Mouse (Mus musculus): ENCODE data around the gene Ube2j2. TPM values are rescaled to one million over a fixed set of nuclear protein-coding genes. Genes with fewer than 3 reads are reported as not detected.

Ube2j2 gene
- polyA plus RNA-seq, 1 experiment from 2014 or later: 98.6 TPM

DNA sequence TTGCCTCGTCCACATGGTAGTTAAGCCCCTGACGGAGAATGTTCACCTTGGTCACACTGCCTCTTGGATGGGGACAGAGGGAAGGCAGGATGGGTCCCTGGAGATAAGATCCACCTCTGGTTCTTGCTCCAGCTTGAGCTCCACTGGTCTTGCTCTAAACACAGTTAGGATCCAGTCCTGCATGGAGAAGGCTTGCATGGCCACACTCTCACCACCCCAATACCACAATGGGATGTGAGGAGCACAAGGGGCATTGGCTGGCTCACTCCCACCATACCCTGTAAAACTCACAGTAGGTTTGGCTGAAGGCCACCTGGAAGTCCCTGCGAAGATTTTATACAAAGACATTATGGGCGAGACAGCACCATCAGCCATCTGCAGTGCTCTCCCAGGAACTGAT lies 34.9 kb upstream of the Ube2j2 start:
- 81% methylated on average over 4 of the region's 4 CpGs for WGBS
- Histone ChIP-seq H3K27ac (replicated peaks in 1 of 2; ENCODE audit: control insufficient read depth in 1 of 2, insufficient read depth in 1 of 2, low read depth in 2 of 2, low read length in 2 of 2) (no peak overlapping the region), H3K36me3 (ENCODE audit: control insufficient read depth, insufficient read depth, low read length) (peaks cover 26% of the 10 kb centered on the region), H3K4me1 (ENCODE audit: control insufficient read depth in 2 of 2, insufficient read depth in 2 of 2, low read length in 2 of 2) (no peaks in the 10 kb centered on the region), H3K9me3 (ENCODE audit: control insufficient read depth, low read length) (no peaks in the 10 kb centered on the region), H3K27me3 (ENCODE audit: control insufficient read depth, insufficient read depth, low read length) (no peaks in the 10 kb centered on the region), H3K4me3 (ENCODE audit: control insufficient read depth in 1 of 2, insufficient read depth in 1 of 2, low read depth in 1 of 2, low read length in 2 of 2) (no peak overlapping the region), H3K4me2 (ENCODE audit: low read length) (no peak overlapping the region), H3K9ac (ENCODE audit: low read length) (no peak overlapping the region)
- ATAC-seq (ENCODE audit: insufficient number of reproducible peaks, insufficient read depth, low FRiP score, low read depth): no peak

DNA sequence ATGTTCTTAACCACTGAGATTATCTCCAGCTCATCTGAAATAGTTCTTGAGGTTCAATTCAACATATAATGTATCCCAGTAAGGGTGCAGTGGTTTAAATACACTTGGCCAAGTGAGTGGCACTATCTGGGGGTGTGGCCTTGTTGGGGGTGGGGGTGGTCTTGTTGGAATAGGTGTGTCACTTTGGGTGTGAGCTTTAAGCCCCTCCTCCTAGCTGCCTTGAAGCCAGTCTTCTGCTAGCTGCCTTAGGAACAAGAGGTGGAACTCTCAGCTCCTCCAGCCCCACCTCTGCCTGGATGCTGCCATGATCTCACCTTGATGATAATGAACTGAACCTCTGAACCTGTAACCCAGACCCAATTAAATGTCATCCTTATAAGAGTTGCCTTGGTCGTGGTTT lies 11.6 kb upstream of the Ube2j2 start:
- Histone ChIP-seq H3K27me3 (ENCODE audit: control insufficient read depth, insufficient read depth, low read length) (peaks cover 5% of the 10 kb centered on the region), H3K4me2 (ENCODE audit: low read length) (no peak overlapping the region), H3K36me3 (ENCODE audit: control insufficient read depth, insufficient read depth, low read length) (no peaks in the 10 kb centered on the region), H3K4me1 (ENCODE audit: control insufficient read depth in 2 of 2, insufficient read depth in 2 of 2, low read length in 2 of 2) (no peaks in the 10 kb centered on the region), H3K4me3 (ENCODE audit: control insufficient read depth in 1 of 2, insufficient read depth in 1 of 2, low read depth in 1 of 2, low read length in 2 of 2) (no peak overlapping the region), H3K27ac (replicated peaks in 1 of 2; ENCODE audit: control insufficient read depth in 1 of 2, insufficient read depth in 1 of 2, low read depth in 2 of 2, low read length in 2 of 2) (no peak overlapping the region), H3K9me3 (ENCODE audit: control insufficient read depth, low read length) (no peaks in the 10 kb centered on the region), H3K9ac (ENCODE audit: low read length) (no peak overlapping the region)
- ATAC-seq (ENCODE audit: insufficient number of reproducible peaks, insufficient read depth, low FRiP score, low read depth): no peak
- WGBS: 76% methylated on average over 1 of the region's 1 CpGs

DNA sequence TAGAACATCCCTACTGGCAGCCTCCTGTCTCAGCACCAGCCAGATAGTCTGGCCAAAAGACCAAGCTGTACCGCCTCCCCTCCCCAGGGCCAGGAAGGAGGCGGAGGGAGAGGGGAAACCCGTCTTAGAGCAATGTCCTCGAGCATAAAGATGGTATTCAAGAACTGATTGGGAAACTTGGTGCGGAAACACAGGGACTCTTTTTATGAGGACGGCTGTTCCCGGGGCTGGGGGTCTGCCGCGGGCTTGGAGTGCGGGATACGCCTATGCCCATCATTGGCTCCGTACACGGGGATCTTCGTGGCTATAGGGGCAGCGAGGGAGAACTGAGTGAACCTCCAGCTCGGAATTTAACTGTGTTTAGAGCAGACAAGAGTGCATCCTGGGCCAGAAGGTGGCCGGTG lies 580 bp upstream of the Ube2j2 start:
- peaks cover 20% of the 10 kb centered on the region for H3K36me3 ChIP-seq (ENCODE audit: control insufficient read depth, insufficient read depth, low read length)
- ATAC-seq (ENCODE audit: insufficient number of reproducible peaks, insufficient read depth, low FRiP score, low read depth): no peak; the same call in 1 of the 2 replicates
- 2% methylated on average over 17 of the region's 17 CpGs for WGBS

DNA sequence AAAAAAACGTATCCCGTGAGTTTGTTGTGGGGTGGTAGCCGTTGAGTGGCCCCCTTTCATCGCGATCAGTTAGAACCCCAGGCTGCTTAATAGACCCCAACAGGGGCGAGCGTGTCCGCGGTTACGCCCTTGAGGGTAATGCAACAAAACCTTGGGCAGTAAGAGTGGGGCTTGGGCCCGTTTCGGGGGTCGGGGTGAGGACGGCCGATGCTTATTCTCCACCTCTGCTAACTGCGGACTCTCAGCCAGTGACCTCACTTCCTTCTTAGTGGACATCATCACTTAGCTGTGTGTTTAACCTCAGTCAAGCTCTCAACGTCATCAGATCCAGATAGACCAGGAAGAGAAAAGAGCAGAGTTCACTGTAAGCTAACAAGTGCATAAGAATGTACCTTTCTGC lies 640 bp downstream of the Ube2j2 start:
- Histone ChIP-seq H3K9me3 (ENCODE audit: control insufficient read depth, low read length) (no peaks in the 10 kb centered on the region), H3K27ac (replicated peaks in 1 of 2; ENCODE audit: control insufficient read depth in 1 of 2, insufficient read depth in 1 of 2, low read depth in 2 of 2, low read length in 2 of 2) (peak overlapping the region in 1 of 2 experiments; percentile 80; a peak in 2 of 4 replicates), H3K9ac (ENCODE audit: low read length) (peak overlapping the region; percentile 91), H3K4me1 (ENCODE audit: control insufficient read depth in 2 of 2, insufficient read depth in 2 of 2, low read length in 2 of 2) (peaks cover 10 to 23% of the 10 kb centered on the region in 2 experiments), H3K27me3 (ENCODE audit: control insufficient read depth, insufficient read depth, low read length) (no peaks in the 10 kb centered on the region), H3K4me3 (ENCODE audit: control insufficient read depth in 1 of 2, insufficient read depth in 1 of 2, low read depth in 1 of 2, low read length in 2 of 2) (peak overlapping the region; percentile 81 to 89), H3K36me3 (ENCODE audit: control insufficient read depth, insufficient read depth, low read length) (peaks cover 33% of the 10 kb centered on the region), H3K4me2 (ENCODE audit: low read length) (peak overlapping the region; percentile 90)
- no peak for ATAC-seq (ENCODE audit: insufficient number of reproducible peaks, insufficient read depth, low FRiP score, low read depth)
- WGBS: 1% methylated on average over 17 of the region's 17 CpGs

More for the DNA sequence above, 580 bp upstream of the Ube2j2 start:
- Histone ChIP-seq H3K9me3 (ENCODE audit: control insufficient read depth, low read length) (no peaks in the 10 kb centered on the region), H3K4me2 (ENCODE audit: low read length) (peak overlapping the region; percentile 73), H3K9ac (ENCODE audit: low read length) (peak overlapping the region; percentile 91), H3K27me3 (ENCODE audit: control insufficient read depth, insufficient read depth, low read length) (no peaks in the 10 kb centered on the region), H3K4me1 (ENCODE audit: control insufficient read depth in 2 of 2, insufficient read depth in 2 of 2, low read length in 2 of 2) (peaks cover 10 to 23% of the 10 kb centered on the region in 2 experiments), H3K27ac (replicated peaks in 1 of 2; ENCODE audit: control insufficient read depth in 1 of 2, insufficient read depth in 1 of 2, low read depth in 2 of 2, low read length in 2 of 2) (peak overlapping the region; percentile 80), H3K4me3 (ENCODE audit: control insufficient read depth in 1 of 2, insufficient read depth in 1 of 2, low read depth in 1 of 2, low read length in 2 of 2) (peak overlapping the region; percentile 81 to 89)

DNA sequence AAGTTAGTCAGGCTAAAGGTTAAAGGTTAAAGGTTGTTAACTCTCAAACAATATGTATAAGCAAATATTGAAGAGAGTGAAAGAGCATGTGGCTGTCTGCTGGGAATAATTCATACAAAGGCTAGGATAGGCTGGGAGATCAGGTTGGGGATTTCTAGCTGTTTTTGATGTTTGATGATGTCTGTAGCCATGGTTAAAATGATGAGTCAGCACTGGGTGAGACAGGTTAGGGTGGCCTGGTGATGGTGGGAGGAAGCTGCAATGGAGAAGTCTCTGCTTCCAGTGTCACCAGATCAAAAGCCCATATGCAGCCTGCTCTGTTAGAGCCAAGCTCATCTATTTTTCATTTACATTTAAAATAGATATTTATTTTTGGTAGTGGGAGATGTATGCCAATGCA lies 3.5 kb downstream of the Ube2j2 start:
- H3K4me2 ChIP-seq (ENCODE audit: low read length): no peak overlapping the region
- peaks cover 10 to 23% of the 10 kb centered on the region in 2 experiments for H3K4me1 ChIP-seq (ENCODE audit: control insufficient read depth in 2 of 2, insufficient read depth in 2 of 2, low read length in 2 of 2)
- no peaks in the 10 kb centered on the region for H3K9me3 ChIP-seq (ENCODE audit: control insufficient read depth, low read length)
- no peak overlapping the region for H3K9ac ChIP-seq (ENCODE audit: low read length)
- H3K36me3 ChIP-seq (ENCODE audit: control insufficient read depth, insufficient read depth, low read length): peaks cover 61% of the 10 kb centered on the region
- no peak for ATAC-seq (ENCODE audit: insufficient number of reproducible peaks, insufficient read depth, low FRiP score, low read depth)
- no peak overlapping the region for H3K27ac ChIP-seq (replicated peaks in 1 of 2; ENCODE audit: control insufficient read depth in 1 of 2, insufficient read depth in 1 of 2, low read depth in 2 of 2, low read length in 2 of 2)
- no peaks in the 10 kb centered on the region for H3K27me3 ChIP-seq (ENCODE audit: control insufficient read depth, insufficient read depth, low read length)
- no peak overlapping the region for H3K4me3 ChIP-seq (ENCODE audit: control insufficient read depth in 1 of 2, insufficient read depth in 1 of 2, low read depth in 1 of 2, low read length in 2 of 2)

DNA sequence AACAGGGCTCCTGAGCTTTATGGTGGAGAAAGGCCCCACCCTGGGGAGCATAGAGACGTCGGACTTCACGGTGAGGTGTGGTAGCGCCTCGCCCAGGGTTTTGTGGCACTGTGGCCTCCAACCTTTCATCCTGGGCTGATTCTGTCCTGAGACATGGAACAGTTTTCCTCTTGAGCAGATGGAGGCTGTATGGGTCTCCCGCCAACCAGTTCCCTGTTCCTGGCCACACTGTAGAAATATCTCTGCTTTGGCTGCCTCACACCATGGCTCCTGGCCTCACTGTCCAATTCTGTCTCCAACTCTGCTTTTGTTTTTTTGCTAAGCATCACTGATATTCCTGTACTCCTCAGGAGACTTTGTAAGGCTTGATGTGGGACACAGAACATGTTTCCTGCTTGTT lies 11.9 kb downstream of the Ube2j2 start:
- Histone ChIP-seq H3K9me3 (ENCODE audit: control insufficient read depth, low read length) (no peaks in the 10 kb centered on the region), H3K4me3 (ENCODE audit: control insufficient read depth in 1 of 2, insufficient read depth in 1 of 2, low read depth in 1 of 2, low read length in 2 of 2) (no peak overlapping the region), H3K9ac (ENCODE audit: low read length) (no peak overlapping the region), H3K27ac (replicated peaks in 1 of 2; ENCODE audit: control insufficient read depth in 1 of 2, insufficient read depth in 1 of 2, low read depth in 2 of 2, low read length in 2 of 2) (no peak overlapping the region), H3K4me2 (ENCODE audit: low read length) (no peak overlapping the region), H3K36me3 (ENCODE audit: control insufficient read depth, insufficient read depth, low read length) (peaks cover 82% of the 10 kb centered on the region), H3K4me1 (ENCODE audit: control insufficient read depth in 2 of 2, insufficient read depth in 2 of 2, low read length in 2 of 2) (no peaks in the 10 kb centered on the region), H3K27me3 (ENCODE audit: control insufficient read depth, insufficient read depth, low read length) (no peaks in the 10 kb centered on the region)
- WGBS: 93% methylated on average over 6 of the region's 6 CpGs
- ATAC-seq (ENCODE audit: insufficient number of reproducible peaks, insufficient read depth, low FRiP score, low read depth): no peak

DNA sequence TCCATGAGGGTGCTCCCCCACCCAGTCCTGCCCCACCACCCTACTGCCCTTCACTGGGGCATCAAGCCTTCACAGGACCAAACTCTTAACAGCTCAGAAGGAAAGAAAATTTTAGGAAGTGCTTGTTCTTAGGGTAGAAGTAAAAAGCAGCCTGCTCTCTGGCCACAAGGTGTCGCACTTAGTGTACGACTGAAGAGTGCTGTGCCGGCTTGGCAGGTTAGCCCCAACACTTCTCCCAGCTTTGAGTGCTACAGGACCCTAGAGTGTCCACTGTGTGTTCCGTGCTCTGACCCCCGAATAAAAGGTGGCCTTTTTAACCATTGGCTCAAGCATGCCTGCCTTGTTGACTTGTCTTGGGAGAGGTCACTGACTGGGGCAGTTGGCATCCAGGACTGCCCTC lies 15.6 kb downstream of the Ube2j2 start:
- Histone ChIP-seq H3K36me3 (ENCODE audit: control insufficient read depth, insufficient read depth, low read length) (peaks cover 49% of the 10 kb centered on the region), H3K9ac (ENCODE audit: low read length) (no peak overlapping the region), H3K4me3 (ENCODE audit: control insufficient read depth in 1 of 2, insufficient read depth in 1 of 2, low read depth in 1 of 2, low read length in 2 of 2) (no peak overlapping the region), H3K27me3 (ENCODE audit: control insufficient read depth, insufficient read depth, low read length) (no peaks in the 10 kb centered on the region), H3K4me1 (ENCODE audit: control insufficient read depth in 2 of 2, insufficient read depth in 2 of 2, low read length in 2 of 2) (peaks cover 8 to 9% of the 10 kb centered on the region in 2 experiments), H3K9me3 (ENCODE audit: control insufficient read depth, low read length) (no peaks in the 10 kb centered on the region), H3K4me2 (ENCODE audit: low read length) (no peak overlapping the region), H3K27ac (replicated peaks in 1 of 2; ENCODE audit: control insufficient read depth in 1 of 2, insufficient read depth in 1 of 2, low read depth in 2 of 2, low read length in 2 of 2) (no peak overlapping the region)
- peak; percentile 28; the same call in 1 of the 2 replicates for ATAC-seq (ENCODE audit: insufficient number of reproducible peaks, insufficient read depth, low FRiP score, low read depth)
- 8% methylated on average over 5 of the region's 5 CpGs for WGBS

Data from heart, embryonic 14.5 days (tissue).